Mouse (Mus musculus) intestine, postnatal 0 days (tissue): ENCODE measurements around the gene Parn. TPM values are rescaled to one million over a fixed set of nuclear protein-coding genes. Genes with fewer than 3 reads are reported as not detected.

Experiments used
- ATAC-seq: fragments of 200-750 bp; cut with Nextera tagmentation; 2 replicates; pipeline ENCODE4 v1.8.0; 2017; ENCODE audit warnings: mild to moderate bottlenecking, moderate TSS enrichment, moderate library complexity
- H3K27ac ChIP-seq: fragments of 300-500 bp; sonication (generic); 2 replicates; pipeline ENCODE4 v1.5.1; 2014; ENCODE audit warnings: mild to moderate bottlenecking, low read depth, low read length, moderate library complexity
- H3K27me3 ChIP-seq: fragments of 300-500 bp; sonication (generic); replicated peaks from 2 replicates; pipeline ENCODE4 v1.6.1; 2014; ENCODE audit warnings: low read length, mixed read lengths; ENCODE audit not compliant: control insufficient read depth, insufficient read depth
- H3K36me3 ChIP-seq: fragments of 300-500 bp; sonication (generic); 2 replicates; pipeline ENCODE4 v1.6.1; 2014; ENCODE audit warnings: mild to moderate bottlenecking, moderate library complexity; ENCODE audit not compliant: control insufficient read depth, insufficient read depth
- H3K4me1 ChIP-seq: fragments of 300-500 bp; sonication (generic); replicated peaks from 2 replicates; pipeline ENCODE4 v1.6.1; 2014; ENCODE audit warnings: antibody characterized with exemption, low read length, mixed read lengths; ENCODE audit not compliant: control insufficient read depth, insufficient read depth
- H3K4me2 ChIP-seq: fragments of 300-500 bp; sonication (generic); replicated peaks from 2 replicates; pipeline ENCODE4 v1.6.1; 2014; ENCODE audit warnings: low read depth, mild to moderate bottlenecking, moderate library complexity
- H3K4me3 ChIP-seq: fragments of 300-500 bp; sonication (generic); 2 replicates; pipeline ENCODE4 v1.5.1; 2014; ENCODE audit warnings: low read depth, low read length
- H3K9ac ChIP-seq: fragments of 300-500 bp; sonication (generic); 2 replicates; pipeline ENCODE4 v1.6.1; 2014; ENCODE audit warnings: mild to moderate bottlenecking, low read depth, low read length
- H3K9me3 ChIP-seq: fragments of 300-500 bp; sonication (generic); 2 replicates; pipeline ENCODE4 v1.6.1; 2016; ENCODE audit warnings: mixed run types; ENCODE audit not compliant: control insufficient read depth
- CTCF ChIP-seq: sonication (generic); IDR thresholded peaks from 2 replicates; pipeline ENCODE4 v1.5.1; 2016; ENCODE audit warnings: low read depth, mild to moderate bottlenecking, control low read depth, antibody characterized with exemption, moderate library complexity
- WGBS: fragments of 180-500 bp; shearing (Covaris S2); extraction: QIAGEN DNeasy Blood & Tissue Kit; methylation state at CpG from one replicate; pipeline ENCODE4 v1.1.7; 2014; 5-methylcytosine and 5-hydroxymethylcytosine counted together
- polyA plus RNA-seq: library from polyadenylated mRNA; unstranded; fragments of >200 nt; fragmentation: Nextera tagmentation; extraction: Ambion mirVana; gene quantifications from 2 replicates; pipeline ENCODE4 v1.2.1, GENCODE M21; 2015

Gene Parn
- polyA plus RNA-seq, 1 experiment from 2014 or later: 15.4 TPM

GRCm38 (mm10) chr16:13492996-13493395, 175.0 kb downstream of the Parn start:
- Histone ChIP-seq H3K4me2 (no peak overlapping the region), H3K9ac (no peak overlapping the region), H3K36me3 (no peaks in the 10 kb centered on the region), H3K9me3 (no peaks in the 10 kb centered on the region), H3K4me1 (no peaks in the 10 kb centered on the region), H3K27me3 (no peaks in the 10 kb centered on the region), H3K27ac (no peak overlapping the region), H3K4me3 (no peak overlapping the region)
- no peak for TF ChIP-seq CTCF
- WGBS: 66% methylated on average over 3 of the region's 3 CpGs
- no peak for ATAC-seq

- Histone ChIP-seq H3K36me3 (no peaks in the 10 kb centered on the region), H3K4me1 (no peaks in the 10 kb centered on the region), H3K4me3 (no peak overlapping the region), H3K27me3 (no peaks in the 10 kb centered on the region), H3K4me2 (no peak overlapping the region), H3K27ac (no peak overlapping the region), H3K9ac (no peak overlapping the region), H3K9me3 (no peaks in the 10 kb centered on the region)
- ATAC-seq: no peak
- TF ChIP-seq CTCF: no peak
- WGBS: 67% methylated on average over 3 of the region's 3 CpGs
Observed at GRCm38 (mm10) chr16:13491776-13492175, 176.2 kb downstream of the Parn start.

Other genes with a start within 250 kb of the Parn start
- 19.4 and 21.1 TPM in 2 replicates for gene Bfar, start 3.7 kb upstream of the Parn start, polyA plus RNA-seq
- 2.5 and 2.7 TPM in 2 replicates for gene 3110001I22Rik, start 3.8 kb upstream of the Parn start, polyA plus RNA-seq
- 9.1 and 10.5 TPM in 2 replicates for gene Pla2g10, start 62.8 kb upstream of the Parn start, polyA plus RNA-seq
- gene Rrn3, start 112.5 kb upstream of the Parn start, polyA plus RNA-seq: 22.6 and 24.2 TPM in 2 replicates
- gene Ntan1, start 150.7 kb upstream of the Parn start, polyA plus RNA-seq: 115 and 119 TPM in 2 replicates
- gene Pdxdc1, start 235.0 kb upstream of the Parn start, polyA plus RNA-seq: 59.5 and 61.1 TPM in 2 replicates
- gene Mpv17l, start 235.0 kb upstream of the Parn start, polyA plus RNA-seq: 5.2 and 8.6 TPM in 2 replicates